Mouse (Mus musculus) lung, adult 2 months (tissue): ENCODE measurements at regions not wholly inside any gene's neighbourhood (a gene's known extent, or its start where the extent isn't known, plus 50 kb on each side); places are given as distances from the start of the nearest gene placed in this dataset.

Source experiments
- CTCF ChIP-seq: fragments of 200-500 bp; IDR thresholded peaks from 2 replicates; pipeline ENCODE4 v1.5.1; 2011; ENCODE audit warnings: mild to moderate bottlenecking, low read length, control low read depth; ENCODE audit not compliant: insufficient read depth
- POLR2A ChIP-seq: fragments of 200-500 bp; IDR thresholded peaks from 2 replicates; pipeline ENCODE4 v1.6.1; 2011; ENCODE audit warnings: low read depth, mild to moderate bottlenecking, control low read depth, low read length, borderline replicate concordance; ENCODE audit errors: extremely low read depth

GRCm38 (mm10) chr11:34932191-34932590, 98.8 kb upstream of the Spdl1 start:
- no peak for TF ChIP-seq CTCF
- TF ChIP-seq POLR2A: no peak
